Mouse (Mus musculus) c-Kit-negative CD71-positive TER-119-positive erythroid progenitor cells, embryonic 14.5 days (primary cell): Measurements from ENCODE around the gene Etfa.

Source experiments
- DNase-seq: peaks from one replicate; pipeline ENCODE4 v3.0.0-alpha.2; 2013; ENCODE audit warnings: low read depth, low spot score

Gene Etfa

GRCm38 (mm10) chr9:55423451-55424424 lies 88.3 kb downstream of the Etfa start:
- DNase-seq = no peak

GRCm38 (mm10) chr9:55421786-55422185 lies 90.3 kb downstream of the Etfa start:
- DNase-seq = no peak

- DNase-seq = no peak
Observed at GRCm38 (mm10) chr9:55411154-55411553, 100.9 kb downstream of the Etfa start.

- no peak for DNase-seq
Observed at GRCm38 (mm10) chr9:55410430-55410829, 101.6 kb downstream of the Etfa start.

GRCm38 (mm10) chr9:55409833-55410232 lies 102.2 kb downstream of the Etfa start:
- no peak for DNase-seq

GRCm38 (mm10) chr9:55408851-55409250 lies 103.2 kb downstream of the Etfa start:
- no peak for DNase-seq

- no peak for DNase-seq
Observed at GRCm38 (mm10) chr9:55406773-55407172, 105.3 kb downstream of the Etfa start.

- DNase-seq = no peak
Observed at GRCm38 (mm10) chr9:55404976-55405702, 106.9 kb downstream of the Etfa start.
